Mouse (Mus musculus) stomach, embryonic 16.5 days (tissue): ENCODE results near the gene Leng9. TPM values are rescaled to one million over a fixed set of nuclear protein-coding genes. Genes with fewer than 3 reads are reported as not detected.
"Not testable (repeated sequence)": the region's sequence is repeated elsewhere in the genome, so short reads cannot be mapped to it uniquely, and the experiment has no call there.

Experiments used
- ATAC-seq: fragments of 200-750 bp; cut with Nextera tagmentation; 2 replicates; pipeline ENCODE4 v1.8.0; 2017; ENCODE audit warnings: moderate number of reproducible peaks, moderate TSS enrichment; ENCODE audit not compliant: insufficient read depth, low FRiP score
- H3K27ac ChIP-seq: fragments of 300-500 bp; sonication (generic); 2 replicates; pipeline ENCODE4 v1.5.1; 2014; ENCODE audit warnings: low read length
- H3K27me3 ChIP-seq: fragments of 300-500 bp; sonication (generic); 2 replicates; pipeline ENCODE4 v1.6.1; 2014; ENCODE audit warnings: low read length, control low read depth, mixed read lengths; ENCODE audit not compliant: control insufficient read depth, insufficient read depth
- H3K36me3 ChIP-seq: fragments of 300-500 bp; sonication (generic); 2 replicates; pipeline ENCODE4 v1.6.1; 2014; ENCODE audit warnings: low read length; ENCODE audit not compliant: control insufficient read depth, insufficient read depth
- H3K4me1 ChIP-seq: fragments of 300-500 bp; sonication (generic); 2 replicates; pipeline ENCODE4 v1.6.1; 2014; ENCODE audit warnings: low read length, control low read depth, mixed read lengths; ENCODE audit not compliant: control insufficient read depth, insufficient read depth
- H3K4me2 ChIP-seq: fragments of 300-500 bp; sonication (generic); 2 replicates; pipeline ENCODE4 v1.6.1; 2014; ENCODE audit warnings: low read depth, low read length, mixed read lengths
- H3K4me3 ChIP-seq: fragments of 300-500 bp; sonication (generic); replicated peaks from 2 replicates; pipeline ENCODE4 v1.5.1; 2014; ENCODE audit warnings: mild to moderate bottlenecking, low read length
- H3K9ac ChIP-seq: fragments of 300-500 bp; sonication (generic); 2 replicates; pipeline ENCODE4 v1.6.1; 2014; ENCODE audit warnings: low read length
- H3K9me3 ChIP-seq: fragments of 300-500 bp; sonication (generic); replicated peaks from 2 replicates; pipeline ENCODE4 v1.6.1; 2016; ENCODE audit warnings: low read length, control low read depth; ENCODE audit not compliant: control insufficient read depth
- WGBS: fragments of 180-500 bp; shearing (Covaris S2); extraction: QIAGEN DNeasy Blood & Tissue Kit; methylation state at CpG from one replicate; pipeline ENCODE4 v1.1.7; 2014; 5-methylcytosine and 5-hydroxymethylcytosine counted together
- polyA plus RNA-seq: library from polyadenylated mRNA; unstranded; fragments of >200 nt; fragmentation: Nextera tagmentation; extraction: Ambion mirVana; gene quantifications from 2 replicates; pipeline ENCODE4 v1.2.1, GENCODE M21; 2015

The Leng9 gene
- polyA plus RNA-seq: 6.0 and 6.3 TPM in 2 replicates

- 1% methylated on average over 14 of the region's 14 CpGs for WGBS
- Histone ChIP-seq H3K36me3 (peaks cover 25% of the 10 kb centered on the region), H3K4me3 (peak within 1 kb of the TSS; percentile 78), H3K9me3 (no peaks in the 10 kb centered on the region), H3K27ac (peak within 1 kb of the TSS; percentile 99), H3K4me1 (peaks cover 39% of the 10 kb centered on the region), H3K27me3 (no peaks in the 10 kb centered on the region), H3K4me2 (peak within 1 kb of the TSS; percentile 90), H3K9ac (peak within 1 kb of the TSS; percentile 85)
- ATAC-seq: peak; percentile 67
Observed at GRCm38 (mm10) chr7:4150059-4150541, at the start of gene Leng9. Gene Leng9 (minus strand): TSS chr7:4150374.

DNA sequence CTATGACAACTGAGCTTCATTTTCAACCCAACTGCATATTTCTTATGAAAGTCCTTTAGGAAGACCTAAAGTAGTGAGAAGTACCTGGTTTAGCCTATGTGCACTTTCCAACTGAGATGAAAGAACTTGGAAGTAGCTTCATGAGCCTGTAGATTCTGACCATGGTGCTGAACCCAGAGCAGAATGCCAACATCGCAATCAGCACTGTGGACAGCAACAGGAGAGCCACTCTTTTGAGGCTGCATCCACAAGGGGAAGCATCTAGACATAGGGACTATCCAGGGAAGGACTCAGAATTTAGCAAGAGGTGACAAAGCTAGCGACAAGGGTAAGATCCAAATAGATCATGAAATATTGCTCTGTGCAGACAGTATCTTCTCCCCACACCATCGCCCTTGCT lies 28.3 kb upstream of the Leng9 start:
- H3K4me1 ChIP-seq: no peaks in the 10 kb centered on the region
- H3K4me3 ChIP-seq: no peak overlapping the region
- no peaks in the 10 kb centered on the region for H3K9me3 ChIP-seq
- no peaks in the 10 kb centered on the region for H3K27me3 ChIP-seq
- ATAC-seq: no peak
- H3K9ac ChIP-seq: no peak overlapping the region
- H3K36me3 ChIP-seq: no peaks in the 10 kb centered on the region
- no peak overlapping the region for H3K4me2 ChIP-seq
- 45% methylated on average over 3 of the region's 3 CpGs for WGBS
- no peak overlapping the region for H3K27ac ChIP-seq

- Histone ChIP-seq H3K9ac (no peak overlapping the region), H3K4me3 (no peak overlapping the region), H3K4me2 (no peak overlapping the region), H3K9me3 (no peaks in the 10 kb centered on the region), H3K27ac (peak overlapping the region; percentile 72), H3K27me3 (no peaks in the 10 kb centered on the region), H3K4me1 (no peaks in the 10 kb centered on the region), H3K36me3 (no peaks in the 10 kb centered on the region)
- 59% methylated on average over 6 of the region's 6 CpGs for WGBS
- peak; percentile 89 for ATAC-seq
Observed at GRCm38 (mm10) chr7:4170193-4170938, 20.2 kb upstream of the Leng9 start.

GRCm38 (mm10) chr7:4167098-4167497 lies 16.9 kb upstream of the Leng9 start:
- Histone ChIP-seq H3K27me3 (no peaks in the 10 kb centered on the region), H3K27ac (no peak overlapping the region; the same call in 1 of the 2 replicates)

DNA sequence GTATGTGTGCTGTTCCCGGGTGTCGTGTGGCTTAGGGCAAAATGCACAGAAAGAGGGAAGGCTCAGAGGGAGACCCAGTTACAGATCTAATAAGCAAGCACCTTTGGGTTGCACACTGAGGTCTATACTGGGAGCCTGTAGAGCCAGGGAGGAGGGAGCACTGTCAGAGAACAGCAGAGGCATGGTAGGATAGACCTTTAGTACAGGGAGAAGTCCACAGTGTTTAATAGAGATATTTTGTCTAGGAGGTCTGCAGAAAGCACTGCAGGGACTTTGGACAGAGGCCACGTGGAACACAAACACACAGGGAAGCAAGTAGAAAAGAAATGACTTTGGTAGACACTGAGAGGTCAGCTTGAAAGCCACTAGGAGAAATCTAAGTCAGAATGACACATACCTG lies 15.1 kb upstream of the Leng9 start:
- peak overlapping the region; percentile 67 for H3K4me3 ChIP-seq
- peak overlapping the region; percentile 70 for H3K9ac ChIP-seq
- H3K36me3 ChIP-seq: no peaks in the 10 kb centered on the region
- H3K27me3 ChIP-seq: no peaks in the 10 kb centered on the region
- 6% methylated on average over 3 of the region's 3 CpGs for WGBS
- H3K4me1 ChIP-seq: peaks cover 13% of the 10 kb centered on the region
- ATAC-seq: no peak
- H3K4me2 ChIP-seq: peak overlapping the region; percentile 63
- H3K9me3 ChIP-seq: no peaks in the 10 kb centered on the region
- peak overlapping the region; percentile 87 for H3K27ac ChIP-seq

More at GRCm38 (mm10) chr7:4167098-4167497, 16.9 kb upstream of the Leng9 start:
- Histone ChIP-seq H3K4me3 (no peak overlapping the region), H3K4me1 (peaks cover 13% of the 10 kb centered on the region), H3K9ac (no peak overlapping the region), H3K9me3 (no peaks in the 10 kb centered on the region), H3K36me3 (no peaks in the 10 kb centered on the region), H3K4me2 (no peak overlapping the region)
- ATAC-seq: no peak

- H3K9ac ChIP-seq: peak within 1 kb of the TSS; percentile 75
- peak within 1 kb of the TSS; percentile 67 for H3K4me3 ChIP-seq
- H3K27me3 ChIP-seq: no peaks in the 10 kb centered on the region
- H3K9me3 ChIP-seq: no peaks in the 10 kb centered on the region
- WGBS: under 1% methylated on average over 19 of the region's 20 CpGs
- peak; percentile 93 for ATAC-seq
- no peaks in the 10 kb centered on the region for H3K36me3 ChIP-seq
- H3K4me2 ChIP-seq: peak within 1 kb of the TSS; percentile 63
- H3K4me1 ChIP-seq: peaks cover 13% of the 10 kb centered on the region
- peak within 1 kb of the TSS; percentile 87 for H3K27ac ChIP-seq
Observed at GRCm38 (mm10) chr7:4164090-4164910, 14.1 kb upstream of the Leng9 start, which contains the start of gene Cdc42ep5. Gene Cdc42ep5 (minus strand): TSS chr7:4164860.

DNA sequence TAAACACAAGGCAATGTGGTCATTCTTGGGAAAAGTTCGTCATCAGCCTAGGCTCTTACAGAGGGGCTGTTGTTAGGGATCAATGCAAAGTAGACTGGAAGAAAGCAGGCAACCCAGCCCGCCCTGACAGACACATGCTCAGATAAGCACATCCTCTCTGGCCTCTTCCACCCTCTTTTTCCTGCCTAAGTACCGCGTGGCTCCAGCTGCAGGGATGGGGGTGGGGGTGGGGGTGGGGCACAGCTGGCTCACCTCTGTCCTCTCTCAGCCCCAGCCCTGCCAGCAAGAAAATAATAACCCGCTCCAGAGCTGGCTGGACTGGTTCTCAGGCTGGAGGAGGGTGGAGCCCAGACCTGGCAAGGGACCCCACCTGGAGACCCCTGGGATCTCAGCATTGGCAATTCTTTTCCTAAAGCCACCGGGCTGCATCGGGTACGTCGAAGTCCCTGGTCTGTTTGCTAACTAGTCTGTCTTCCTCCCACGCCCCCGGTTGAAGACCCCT lies 13.4 kb upstream of the Leng9 start:
- Histone ChIP-seq H3K4me1 (peaks cover 13% of the 10 kb centered on the region), H3K36me3 (no peaks in the 10 kb centered on the region), H3K4me3 (peak overlapping the region; percentile 67), H3K27ac (peak overlapping the region; percentile 87), H3K4me2 (peak overlapping the region; percentile 63), H3K9ac (peak overlapping the region; percentile 75), H3K27me3 (no peaks in the 10 kb centered on the region), H3K9me3 (no peaks in the 10 kb centered on the region)
- peak; percentile 70 for ATAC-seq
- WGBS: 0% methylated on average over 11 of the region's 11 CpGs

GRCm38 (mm10) chr7:4161596-4161995 lies 11.4 kb upstream of the Leng9 start:
- not testable (repeated sequence) for H3K9ac ChIP-seq, H3K27ac ChIP-seq, ATAC-seq, H3K9me3 ChIP-seq, H3K4me3 ChIP-seq, H3K4me2 ChIP-seq, H3K27me3 ChIP-seq, H3K36me3 ChIP-seq
- WGBS: 93% methylated on average over 4 of the region's 4 CpGs
- peaks cover 13% of the 10 kb centered on the region for H3K4me1 ChIP-seq

DNA sequence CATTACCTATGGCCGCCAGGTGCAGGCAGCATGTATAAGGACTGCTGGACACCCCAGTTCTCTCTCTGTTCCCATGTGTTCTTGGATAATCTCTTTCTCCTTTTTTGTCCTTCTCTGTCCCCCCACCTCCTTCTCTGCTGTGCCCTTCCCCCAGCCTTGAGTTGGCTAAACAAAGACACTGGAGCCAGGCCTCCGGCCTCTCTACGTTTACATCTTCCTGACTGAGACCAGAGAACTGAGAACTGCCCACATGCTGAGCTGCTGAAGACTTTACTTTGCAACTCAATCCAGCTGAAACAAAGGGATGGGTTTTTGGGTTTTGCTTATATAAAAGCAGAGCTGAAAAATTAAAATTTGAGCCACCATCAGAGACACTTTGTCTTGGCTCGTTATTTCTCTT lies 4.8 kb upstream of the Leng9 start:
- no peak for ATAC-seq
- WGBS: 44% methylated on average over 4 of the region's 4 CpGs

More for the DNA sequence above, 4.8 kb upstream of the Leng9 start:
- H3K4me1 ChIP-seq: peaks cover 18% of the 10 kb centered on the region
- H3K27me3 ChIP-seq: no peaks in the 10 kb centered on the region
- H3K9me3 ChIP-seq: no peaks in the 10 kb centered on the region
- no peak overlapping the region for H3K4me2 ChIP-seq
- H3K4me3 ChIP-seq: no peak overlapping the region
- H3K9ac ChIP-seq: no peak overlapping the region
- H3K36me3 ChIP-seq: 0 out of 2 replicates have a peak, but pooled peaks cover 6% of the 10 kb centered on the region
- no peak overlapping the region for H3K27ac ChIP-seq
